Mouse (Mus musculus) thymus, postnatal 25 days (tissue): ENCODE measurements around the gene Apbb2.

Experiments used
- DNase-seq: peaks from one replicate; pipeline ENCODE4 v3.0.0; 2022

The Apbb2 gene

GRCm38 (mm10) chr5:66600415-66600814 is 18.2 kb downstream of the Apbb2 start:
- no peak for DNase-seq

GRCm38 (mm10) chr5:66599888-66600287 is 18.7 kb downstream of the Apbb2 start:
- DNase-seq, result no peak

DNA sequence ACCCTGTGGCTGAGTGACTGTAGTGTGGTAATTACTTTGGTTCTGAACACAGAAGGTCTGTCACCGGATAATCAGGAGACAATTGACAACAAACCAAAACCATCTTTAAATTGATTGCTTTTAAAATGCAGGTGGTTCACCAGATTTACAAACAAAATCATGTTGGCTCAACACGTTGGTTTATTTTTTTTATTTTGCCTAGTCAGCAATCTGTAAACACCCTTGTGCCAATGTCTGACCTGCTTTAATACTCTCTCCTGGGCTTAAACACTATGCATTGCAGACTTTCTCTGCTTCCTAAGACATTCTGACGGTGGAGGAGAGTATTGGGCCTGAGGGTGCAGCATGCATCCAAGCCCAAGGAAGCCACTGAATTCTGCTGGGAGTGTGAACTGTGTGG is 22.3 kb downstream of the Apbb2 start:
- DNase-seq, result no peak

- no peak for DNase-seq
These were observed 23.7 kb downstream of the Apbb2 start for GRCm38 (mm10) chr5:66594881-66595280.

DNA sequence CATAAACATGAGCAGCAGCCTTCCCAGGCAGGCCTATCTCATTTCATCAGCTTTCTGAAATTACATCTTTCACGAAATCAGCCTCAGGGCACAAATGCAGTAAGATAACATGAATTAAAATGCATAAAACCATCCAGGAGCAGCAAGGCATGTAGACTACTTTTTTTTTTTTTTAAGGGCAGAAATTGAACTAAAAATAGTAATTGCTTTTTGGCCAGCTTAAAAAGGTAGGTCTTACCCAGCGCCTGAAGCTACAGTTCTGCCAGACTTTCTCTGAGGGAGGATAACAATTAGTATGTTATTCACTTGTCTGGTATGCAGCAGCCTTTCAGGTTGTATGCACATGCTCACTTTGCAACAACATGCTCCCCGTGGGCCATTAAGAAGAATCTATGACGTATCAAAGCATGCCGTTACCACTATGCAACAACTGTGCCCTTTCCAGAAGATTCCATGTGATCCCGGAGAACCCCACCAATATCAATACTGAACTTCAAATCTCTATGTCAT is 32.3 kb downstream of the Apbb2 start:
- no peak for DNase-seq

DNA sequence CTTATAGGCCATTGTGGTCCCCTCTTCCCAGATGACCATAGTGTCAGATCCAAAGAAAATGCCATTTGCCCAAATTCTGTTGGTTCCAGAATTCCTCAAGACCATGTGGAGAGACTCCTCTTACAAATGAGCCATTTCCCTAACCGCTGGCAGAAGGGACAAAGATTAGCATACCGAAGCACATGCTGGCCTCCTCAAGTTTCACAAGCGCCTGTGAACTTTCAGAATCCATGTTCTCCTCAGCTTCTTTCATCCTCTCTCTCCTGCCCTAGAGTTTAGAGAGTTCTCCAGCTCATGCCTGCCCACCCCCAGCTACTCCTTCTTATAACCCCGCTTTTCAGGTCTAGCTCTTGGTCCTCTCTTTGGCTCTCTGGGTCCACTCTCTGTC is 35.6 kb downstream of the Apbb2 start:
- no peak for DNase-seq

DNA sequence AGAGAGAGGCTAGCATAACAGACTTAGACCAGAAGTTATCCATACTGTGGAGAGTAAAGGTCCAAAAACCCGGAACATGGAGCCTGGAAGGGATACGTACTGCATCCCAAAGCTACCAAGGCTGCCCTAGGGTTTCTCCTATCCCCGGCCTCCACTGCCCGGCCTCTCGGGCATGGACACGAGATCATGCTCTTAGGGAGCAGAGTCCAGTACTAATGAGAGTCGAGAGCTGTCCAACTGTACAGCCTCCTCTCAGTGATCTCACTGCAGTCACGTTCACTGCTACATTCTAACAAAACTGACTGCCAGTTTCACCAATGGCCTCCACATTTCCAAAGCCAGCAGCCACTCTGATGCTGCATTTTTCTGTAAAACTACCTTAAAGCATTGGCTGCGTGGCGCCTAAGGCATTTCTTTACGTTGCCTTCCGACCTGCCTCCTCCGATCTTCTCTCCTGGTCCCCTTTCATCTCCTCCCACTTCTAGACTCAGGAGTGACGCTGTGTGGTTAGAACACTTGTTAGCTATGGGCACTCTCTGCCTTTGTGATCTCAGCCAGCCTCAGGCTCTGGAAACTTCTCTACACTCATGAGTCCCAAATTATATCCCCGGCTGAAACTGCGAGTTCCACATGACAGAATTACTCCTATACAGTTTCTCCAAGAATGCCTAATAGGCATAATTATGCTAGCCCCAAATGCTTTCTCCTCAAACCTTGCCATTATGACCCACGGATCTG is 36.1 kb downstream of the Apbb2 start:
- DNase-seq, result no peak

- no peak for DNase-seq
These were observed 39.5 kb downstream of the Apbb2 start for GRCm38 (mm10) chr5:66579066-66579465.

GRCm38 (mm10) chr5:66576299-66576698 is 42.3 kb downstream of the Apbb2 start:
- DNase-seq, result no peak

DNA sequence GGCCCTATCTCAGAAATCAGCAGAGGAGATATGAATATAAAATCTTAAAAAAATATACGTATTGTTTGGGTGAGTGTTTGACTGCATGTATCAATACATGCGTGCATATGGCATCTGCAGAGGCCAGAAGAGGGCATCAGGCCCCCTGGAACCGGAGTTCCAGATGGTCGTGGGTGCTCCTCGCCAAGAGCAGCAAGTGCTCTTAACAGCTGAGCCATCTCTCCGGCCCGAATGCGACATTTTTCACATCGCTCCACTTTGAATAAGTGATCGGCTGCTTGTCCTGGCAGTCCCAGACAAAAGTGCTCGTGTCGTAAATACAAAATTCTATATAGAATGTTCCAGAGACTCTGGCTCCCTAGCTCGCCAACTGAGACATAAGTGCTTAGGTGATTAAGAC is 43.4 kb downstream of the Apbb2 start:
- DNase-seq, result no peak

DNA sequence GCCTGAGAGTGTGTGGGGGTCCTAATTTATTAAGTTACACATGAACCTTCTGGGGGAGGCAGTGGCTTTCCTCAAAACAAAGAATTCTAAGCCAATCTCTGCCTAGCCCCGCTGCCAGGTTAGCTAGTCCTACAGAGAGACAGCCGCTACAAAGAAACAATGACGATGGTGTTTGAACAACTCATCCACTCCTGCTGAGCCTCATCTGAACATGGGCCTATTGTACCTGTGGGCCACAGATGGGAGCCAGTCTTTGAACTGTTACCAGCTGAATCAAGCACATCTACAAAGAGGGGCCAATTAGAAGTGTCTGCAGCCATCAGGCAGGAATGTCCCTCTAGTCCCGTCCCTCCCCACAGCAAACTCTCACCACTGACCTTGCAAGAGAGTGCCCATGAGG is 45.3 kb downstream of the Apbb2 start:
- no peak for DNase-seq

DNA sequence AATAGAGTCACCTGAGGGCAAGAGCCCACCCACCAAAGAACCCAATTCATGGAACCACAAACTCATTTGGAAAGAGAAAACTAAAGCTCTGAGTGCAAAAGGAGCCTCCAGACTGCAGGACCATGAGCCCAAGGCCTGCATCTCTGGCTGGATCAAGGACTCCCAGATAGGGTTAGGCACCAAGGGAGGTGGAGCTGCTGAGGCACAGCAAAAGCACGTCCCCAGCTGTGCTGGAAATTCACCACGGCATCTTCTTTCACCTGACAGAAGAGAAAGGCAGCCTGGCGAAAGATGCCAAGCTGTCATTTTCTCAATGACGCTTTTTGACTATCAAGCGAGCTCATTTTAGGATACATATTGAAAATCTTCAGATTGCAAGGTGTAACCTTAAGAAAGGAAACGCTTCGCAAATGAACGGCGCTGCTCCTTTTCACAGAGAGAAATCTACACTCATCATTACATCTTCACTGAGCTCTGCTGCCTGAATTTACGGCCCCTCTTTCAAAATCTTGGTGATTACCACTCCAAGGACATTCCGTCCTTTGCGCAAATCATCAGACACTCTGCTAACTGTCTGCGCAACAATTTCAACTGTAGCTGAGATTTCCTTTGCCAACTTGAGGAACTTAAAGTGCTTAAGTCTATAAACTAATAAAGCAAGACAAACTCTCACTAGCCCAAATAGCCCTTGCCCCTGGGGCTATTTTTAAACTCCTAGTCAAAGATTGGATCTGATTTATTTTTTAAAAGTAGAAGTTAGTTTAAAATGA is 46.3 kb downstream of the Apbb2 start:
- no peak for DNase-seq

DNA sequence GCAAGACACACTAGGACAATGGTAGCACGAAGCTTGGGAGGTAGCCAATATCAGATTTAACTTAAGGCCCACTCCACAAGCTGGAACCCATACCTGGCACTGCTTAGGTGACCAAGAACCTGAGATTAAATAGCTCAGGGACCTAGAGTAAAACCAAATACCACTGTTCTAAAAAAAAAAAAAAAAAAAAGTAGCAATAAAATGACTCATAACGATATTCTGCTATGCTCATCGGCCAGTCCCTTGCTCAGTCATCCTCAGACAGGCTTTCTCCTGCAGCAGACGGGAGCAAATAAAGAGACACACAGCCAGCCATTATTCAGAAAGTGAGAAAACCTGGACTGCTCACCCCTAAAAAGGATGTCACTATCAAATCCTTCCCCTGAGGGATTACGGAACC is 47.9 kb downstream of the Apbb2 start:
- DNase-seq, result no peak

GRCm38 (mm10) chr5:66569141-66569801 is 49.3 kb downstream of the Apbb2 start:
- no peak for DNase-seq

DNA sequence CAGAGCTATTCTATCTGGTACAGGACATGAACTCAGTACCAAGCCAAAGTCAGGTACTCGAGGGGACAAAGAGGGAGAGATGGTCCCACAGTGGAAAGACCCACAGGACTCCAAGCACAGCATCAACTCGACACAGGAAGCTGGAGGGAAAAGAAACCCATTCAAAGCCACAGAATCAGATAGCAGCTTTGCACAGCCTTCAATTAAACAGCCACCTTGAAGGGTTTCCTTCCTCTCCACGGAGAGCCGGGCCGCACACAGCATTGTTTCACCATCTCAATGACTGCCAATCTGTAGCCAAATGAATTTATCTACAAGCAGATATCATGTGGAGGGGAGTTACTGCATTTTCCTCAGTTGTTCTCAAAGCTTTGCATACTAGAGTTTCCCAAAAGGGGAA is 50.6 kb downstream of the Apbb2 start:
- DNase-seq, result no peak

DNA sequence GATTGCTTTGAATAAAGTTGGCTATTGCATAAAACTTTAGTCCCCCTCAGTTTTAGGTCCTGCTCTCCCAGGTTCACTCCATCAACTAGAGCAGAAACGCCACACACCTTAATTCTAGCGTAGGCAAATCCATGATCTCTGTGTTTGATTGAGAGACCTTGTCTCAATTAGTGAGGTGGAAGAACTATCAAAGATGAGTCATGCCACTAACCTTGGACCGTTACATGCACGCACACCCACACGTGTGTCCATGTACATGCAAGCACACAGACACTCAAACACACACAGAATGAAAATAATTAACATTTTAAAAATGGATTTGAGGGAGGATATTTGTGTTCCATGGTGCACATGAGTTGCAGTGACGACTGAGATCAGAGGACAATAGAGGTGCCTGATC is 51.2 kb downstream of the Apbb2 start:
- no peak for DNase-seq

GRCm38 (mm10) chr5:66559591-66560175 is 58.9 kb downstream of the Apbb2 start:
- DNase-seq, result no peak

DNA sequence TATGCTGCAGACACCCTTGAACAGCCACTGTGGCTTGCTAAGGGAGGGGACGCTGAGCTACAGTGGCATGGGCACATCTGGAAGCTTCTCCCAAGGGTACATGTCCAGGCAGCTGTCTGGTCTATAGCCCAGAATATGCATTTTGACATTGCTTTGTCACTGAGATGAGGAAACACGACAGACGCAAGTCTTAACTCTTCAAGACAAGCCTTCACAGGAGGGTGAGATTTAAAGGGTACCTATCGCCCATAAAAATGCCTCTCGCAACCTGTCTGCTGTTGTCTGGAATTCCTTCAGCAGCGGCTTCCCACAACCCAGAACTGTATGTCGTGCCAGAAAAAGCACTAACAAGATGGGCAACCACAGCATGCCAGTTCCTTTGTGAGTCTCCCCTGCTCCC is 60.5 kb downstream of the Apbb2 start:
- DNase-seq, result no peak

GRCm38 (mm10) chr5:66553933-66554332 is 64.7 kb downstream of the Apbb2 start:
- DNase-seq, result no peak

DNA sequence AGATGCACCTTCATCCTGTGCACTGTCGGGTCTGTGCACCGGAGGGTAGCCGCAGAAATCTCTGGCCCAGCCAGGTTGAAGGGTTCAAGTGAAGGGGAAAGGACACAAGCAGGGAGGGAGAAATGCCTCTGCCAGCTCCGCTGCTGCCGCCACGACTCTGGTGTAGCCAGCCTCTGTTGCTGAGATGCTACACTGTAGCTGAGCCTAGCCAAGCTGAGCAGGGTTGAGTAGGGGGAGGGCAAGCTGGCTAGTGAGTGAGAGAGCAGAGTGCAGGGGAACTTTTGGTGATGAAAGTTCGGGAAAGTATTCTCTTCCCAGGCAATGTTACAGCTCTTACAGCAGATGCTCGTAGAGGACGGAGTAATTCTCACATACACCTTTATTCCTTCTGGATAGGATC is 66.3 kb downstream of the Apbb2 start:
- DNase-seq, result no peak

GRCm38 (mm10) chr5:66550292-66550691 is 68.3 kb downstream of the Apbb2 start:
- no peak for DNase-seq

DNA sequence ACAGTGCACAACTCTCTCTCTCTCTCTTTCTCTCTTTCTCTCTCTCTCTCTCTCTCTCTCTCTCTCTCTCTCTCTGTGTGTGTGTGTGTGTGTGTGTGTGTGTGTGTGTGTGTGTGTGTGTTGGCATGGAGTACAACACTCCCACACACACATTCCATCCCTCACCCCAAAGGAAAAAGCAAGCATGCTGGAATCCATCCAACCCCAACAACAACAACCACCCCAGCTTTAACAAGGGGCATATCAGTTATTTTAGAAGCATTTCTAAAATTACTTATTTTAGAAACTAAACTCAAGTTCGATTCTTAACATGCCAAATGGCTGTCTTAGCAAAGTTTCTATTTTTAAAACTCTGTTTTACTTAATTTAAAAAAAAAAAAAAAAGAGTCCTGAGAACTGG is 68.9 kb downstream of the Apbb2 start:
- DNase-seq, result no peak

- no peak for DNase-seq
These were observed 71.5 kb downstream of the Apbb2 start for GRCm38 (mm10) chr5:66546969-66547511.
